Mouse (Mus musculus) ovary, adult 18-20 months (tissue): ENCODE results near the gene Orai3.

Experiments
- DNase-seq: peaks from one replicate; pipeline ENCODE4 v3.0.0; 2022; ENCODE audit warnings: low spot score, mixed read lengths

Orai3 gene

DNA sequence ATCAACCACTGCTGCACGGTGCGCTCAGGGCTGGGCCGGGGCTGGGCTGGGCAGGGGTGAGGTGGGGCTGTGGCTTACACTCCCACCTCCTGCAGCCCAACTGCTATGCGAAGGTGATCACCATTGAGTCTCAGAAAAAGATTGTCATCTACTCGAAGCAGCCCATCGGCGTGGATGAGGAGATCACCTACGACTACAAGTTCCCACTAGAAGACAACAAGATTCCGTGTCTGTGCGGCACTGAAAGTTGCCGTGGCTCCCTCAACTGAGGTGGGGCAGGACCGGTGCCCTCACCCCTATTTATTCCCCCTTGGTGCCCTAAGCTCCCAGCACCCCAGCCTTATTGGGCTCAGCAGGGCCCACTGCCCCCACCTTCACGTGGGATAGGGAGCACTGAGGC is 29.6 kb downstream of the Orai3 start:
- DNase-seq = no peak

DNA sequence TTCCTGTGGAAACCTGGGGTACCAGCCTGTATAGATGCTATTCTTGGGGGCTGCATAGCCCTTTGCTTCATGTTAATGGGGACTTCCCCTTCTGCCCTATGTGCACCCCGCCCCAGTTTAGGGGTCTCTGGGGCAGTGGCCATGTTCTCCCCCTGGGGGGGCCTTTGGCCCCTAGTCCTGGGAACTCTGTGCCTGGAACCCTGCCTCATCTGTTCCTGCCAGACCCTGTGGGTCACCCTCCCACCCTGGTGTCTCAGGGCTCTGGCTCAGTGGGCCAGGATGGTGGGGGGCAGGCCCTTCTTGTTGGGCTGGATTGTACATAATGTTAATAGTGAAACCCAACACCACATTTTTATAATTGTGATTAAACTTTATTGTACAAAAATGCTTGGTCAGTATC is 30.1 kb downstream of the Orai3 start:
- DNase-seq = no peak

DNA sequence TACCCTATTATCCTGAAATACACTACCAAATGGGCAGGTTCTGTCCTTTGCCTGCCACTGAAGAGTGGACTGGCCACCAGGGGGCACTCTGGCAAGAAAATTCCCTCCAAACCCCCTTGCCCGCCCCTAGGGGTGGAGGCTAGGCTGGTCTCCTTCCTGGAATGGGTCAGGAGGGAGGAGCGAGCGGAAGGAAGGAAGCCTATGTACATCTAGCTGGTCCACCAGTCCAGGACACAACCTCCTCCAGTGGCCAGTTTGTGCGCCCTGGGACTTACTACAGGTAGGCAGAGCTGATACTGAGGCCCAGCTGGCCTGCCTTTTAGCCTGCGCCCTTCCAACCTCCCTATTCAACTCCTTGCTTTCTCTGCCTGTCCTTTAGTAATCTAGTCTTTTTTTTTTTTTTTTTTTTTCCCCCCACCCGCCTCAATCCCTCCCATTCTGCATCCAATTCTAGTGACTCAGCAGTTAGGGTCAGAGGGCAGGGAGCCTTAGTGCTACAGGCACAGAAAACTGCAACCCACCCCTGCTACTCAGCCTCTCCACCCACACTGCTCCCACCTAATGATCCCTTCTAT is 30.9 kb downstream of the Orai3 start, which contains the start of gene Hsd3b7:
Gene Hsd3b7 (plus strand): TSS at position 170 of the 575 bp plus-strand sequence.
- peak; percentile 88 for DNase-seq

DNA sequence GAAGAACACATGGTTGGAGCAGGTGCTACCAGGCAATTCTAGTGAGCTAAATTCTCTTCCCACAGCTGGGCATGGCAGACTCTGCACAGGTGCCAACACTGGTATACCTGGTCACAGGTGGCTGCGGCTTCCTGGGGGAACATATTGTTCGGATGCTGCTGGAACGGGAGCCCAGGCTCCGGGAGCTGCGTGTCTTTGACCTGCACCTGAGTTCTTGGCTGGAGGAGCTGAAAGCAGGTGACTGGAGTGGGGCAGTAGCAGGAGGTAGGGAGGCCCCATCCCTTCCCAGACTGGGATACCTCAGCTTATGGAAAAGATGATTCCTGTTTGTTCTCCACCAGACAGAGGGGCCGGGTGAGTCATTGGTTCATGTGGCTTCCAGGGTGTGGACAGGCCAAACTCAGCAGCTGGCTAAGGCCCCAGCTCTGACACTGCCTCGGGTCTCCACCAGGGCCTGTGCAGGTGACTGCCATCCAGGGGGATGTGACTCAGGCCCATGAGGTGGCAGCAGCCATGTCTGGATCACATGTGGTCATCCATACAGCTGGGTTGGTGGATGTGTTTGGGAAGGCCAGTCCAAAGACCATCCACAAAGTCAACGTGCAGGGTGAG is 31.5 kb downstream of the Orai3 start:
- no peak for DNase-seq

DNA sequence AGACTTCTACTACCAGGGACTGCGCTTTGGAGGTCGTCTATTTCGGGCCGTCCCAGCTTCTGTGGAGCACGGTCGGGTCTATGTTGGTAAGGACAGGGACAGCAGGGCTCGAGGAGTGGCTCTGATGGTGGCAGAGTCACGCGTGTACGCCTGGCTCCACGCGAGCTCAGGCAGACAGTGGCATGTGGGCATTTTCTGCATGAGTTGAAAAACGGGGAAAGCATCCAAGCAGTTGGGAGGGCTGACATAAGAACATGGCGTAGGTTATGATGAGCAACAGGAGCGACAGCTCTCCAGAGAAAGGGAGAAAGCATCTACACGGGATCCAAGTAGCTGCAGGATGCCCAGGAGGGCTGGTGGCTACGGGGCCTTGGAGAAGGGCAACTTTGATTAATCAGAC is 32.7 kb downstream of the Orai3 start:
- no peak for DNase-seq

DNA sequence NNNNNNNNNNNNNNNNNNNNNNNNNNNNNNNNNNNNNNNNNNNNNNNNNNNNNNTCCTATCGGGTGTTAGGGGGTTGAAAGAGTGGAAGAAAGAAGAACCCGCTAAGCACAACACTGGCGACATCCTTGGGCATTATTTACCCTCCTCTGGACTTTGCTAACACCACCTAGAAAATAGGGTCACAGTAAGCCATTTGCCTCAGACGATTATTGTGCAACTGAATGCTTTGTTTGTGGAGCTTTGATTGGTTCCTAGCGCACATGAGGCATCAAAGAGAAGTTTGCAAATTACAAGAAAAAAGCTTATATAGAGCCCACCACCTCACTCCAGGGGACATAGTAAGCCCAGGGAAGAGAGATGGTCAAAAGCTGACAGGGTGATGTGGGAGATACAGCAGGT is 39.2 kb downstream of the Orai3 start:
- DNase-seq = no peak

DNA sequence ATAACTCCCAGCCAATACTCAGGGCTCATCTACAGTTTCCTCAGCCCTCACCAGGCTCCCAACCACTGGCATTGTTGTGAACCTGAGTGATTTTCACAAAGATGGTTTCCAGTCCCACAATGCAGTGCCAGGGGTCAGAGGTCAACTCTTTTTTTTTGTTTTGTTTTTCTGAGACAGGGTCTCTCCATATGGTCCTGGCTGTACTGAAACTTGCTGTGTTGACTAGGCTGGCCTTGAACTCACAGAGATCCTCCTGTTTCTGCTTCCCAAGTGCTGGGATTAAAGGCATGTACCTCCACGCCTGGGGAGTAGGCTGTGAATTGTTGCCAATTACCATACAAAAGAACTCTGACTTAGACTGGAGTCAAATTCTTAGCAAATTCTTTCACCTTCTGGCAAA is 40.2 kb downstream of the Orai3 start:
- DNase-seq = no peak

DNA sequence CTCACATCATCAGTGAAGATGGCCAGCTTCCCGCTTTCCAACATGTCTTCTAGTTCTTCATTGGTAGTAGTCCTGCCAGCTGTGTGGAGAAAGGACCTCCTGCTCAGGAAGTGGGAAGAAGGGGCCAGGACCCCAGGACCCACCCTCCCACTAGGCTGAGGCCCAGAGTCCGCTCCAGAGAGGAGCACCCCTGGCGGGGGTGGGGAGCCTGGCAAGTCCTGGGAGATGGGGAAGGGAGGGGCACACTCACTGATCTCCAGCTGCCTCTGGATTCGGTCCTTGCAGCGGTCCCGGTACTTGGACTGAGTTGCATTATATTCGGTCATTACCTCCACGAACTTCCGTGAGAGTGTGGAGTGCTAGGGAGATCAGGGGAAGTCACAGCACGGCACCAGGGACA is 41.0 kb downstream of the Orai3 start:
- DNase-seq = no peak

DNA sequence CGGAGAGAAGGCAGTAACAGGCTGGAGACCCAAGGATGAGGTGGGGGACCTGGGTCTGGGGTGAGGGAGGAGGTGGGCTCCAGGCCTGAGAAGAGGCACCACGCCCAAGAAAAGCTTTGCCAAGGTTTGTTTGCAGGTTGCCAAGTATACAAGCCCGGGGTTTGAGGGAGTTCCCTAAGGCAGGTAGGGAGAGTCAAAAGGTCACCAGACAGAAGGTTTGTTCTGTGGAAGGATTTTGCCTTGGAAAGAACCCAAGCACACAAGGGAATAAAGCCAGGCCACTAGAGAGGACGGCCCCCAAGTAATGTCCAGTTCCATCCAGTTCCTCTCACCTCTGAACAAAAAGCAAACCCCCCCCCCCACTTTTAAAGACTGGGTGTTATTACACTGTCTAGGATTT is 41.6 kb downstream of the Orai3 start:
- no peak for DNase-seq

DNA sequence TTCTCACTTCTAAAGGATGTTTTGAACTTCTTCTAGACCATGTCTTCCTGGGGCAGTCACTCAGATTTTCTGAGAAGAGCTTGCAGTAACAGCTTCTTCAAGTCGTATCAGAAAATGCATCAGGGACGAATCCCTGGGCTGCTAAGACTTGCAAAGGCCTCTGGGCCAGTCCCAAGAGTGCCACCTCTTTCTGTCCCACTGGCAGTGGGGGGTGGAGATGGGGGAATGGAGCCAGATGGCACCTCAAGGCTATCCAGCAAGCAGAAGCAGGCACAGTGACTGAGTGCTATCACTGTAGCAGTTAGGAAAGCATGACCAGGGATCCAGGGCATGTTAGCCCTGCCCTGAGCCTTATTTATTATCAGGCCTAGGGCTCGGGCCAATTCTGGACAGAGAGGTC is 42.7 kb downstream of the Orai3 start:
- DNase-seq = no peak

DNA sequence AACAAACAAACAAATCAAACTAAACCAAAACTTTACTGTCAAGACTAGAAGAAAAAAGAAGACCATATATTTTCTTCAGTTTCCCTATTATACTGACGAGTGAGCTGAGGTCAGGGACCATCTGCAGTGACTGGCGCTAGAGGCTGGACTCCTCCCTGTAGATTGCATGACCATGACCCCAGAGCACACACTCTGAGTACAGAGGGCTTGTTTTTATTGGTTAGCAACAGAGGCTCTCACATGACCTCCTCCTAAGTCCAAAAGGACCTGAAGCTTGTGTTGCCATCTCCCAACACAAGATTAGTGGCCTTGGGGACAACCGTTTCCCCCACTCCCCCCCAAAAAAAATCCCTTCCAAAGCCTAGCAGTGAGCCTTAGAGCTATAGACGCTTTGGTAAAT is 44.2 kb downstream of the Orai3 start:
- DNase-seq = no peak

DNA sequence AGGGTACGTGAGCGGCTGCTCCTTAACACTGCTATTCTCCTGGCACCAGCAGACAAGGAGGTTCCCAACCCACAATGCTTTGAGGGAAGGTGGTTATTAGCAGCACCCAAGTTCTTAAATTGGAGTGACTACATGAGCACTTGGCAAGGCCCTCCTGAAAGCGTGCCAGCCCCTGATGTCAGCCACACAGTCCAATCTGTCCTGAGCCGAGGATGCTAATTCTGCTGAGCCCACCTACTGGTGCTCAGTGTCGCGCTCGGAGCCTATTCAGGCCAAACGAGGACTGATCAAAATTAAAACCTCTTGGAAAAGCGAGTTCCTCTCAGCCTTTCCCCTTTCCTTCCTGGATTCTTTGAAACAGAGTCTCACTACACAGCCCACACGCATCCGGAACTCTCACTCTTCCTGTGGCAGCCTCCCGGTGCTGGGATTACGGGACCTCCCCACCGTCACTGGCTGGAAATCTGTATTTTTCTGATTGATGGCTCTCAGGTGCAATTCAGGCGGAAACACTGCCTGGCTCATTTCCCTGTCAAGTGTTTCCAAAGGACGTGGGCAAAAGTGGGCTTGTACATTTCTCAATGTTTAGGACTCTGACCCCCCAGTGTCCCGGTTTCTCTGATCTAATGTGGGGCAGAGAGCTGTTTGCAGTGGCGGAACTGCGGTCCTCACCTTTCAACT is 44.8 kb downstream of the Orai3 start:
- no peak for DNase-seq

DNA sequence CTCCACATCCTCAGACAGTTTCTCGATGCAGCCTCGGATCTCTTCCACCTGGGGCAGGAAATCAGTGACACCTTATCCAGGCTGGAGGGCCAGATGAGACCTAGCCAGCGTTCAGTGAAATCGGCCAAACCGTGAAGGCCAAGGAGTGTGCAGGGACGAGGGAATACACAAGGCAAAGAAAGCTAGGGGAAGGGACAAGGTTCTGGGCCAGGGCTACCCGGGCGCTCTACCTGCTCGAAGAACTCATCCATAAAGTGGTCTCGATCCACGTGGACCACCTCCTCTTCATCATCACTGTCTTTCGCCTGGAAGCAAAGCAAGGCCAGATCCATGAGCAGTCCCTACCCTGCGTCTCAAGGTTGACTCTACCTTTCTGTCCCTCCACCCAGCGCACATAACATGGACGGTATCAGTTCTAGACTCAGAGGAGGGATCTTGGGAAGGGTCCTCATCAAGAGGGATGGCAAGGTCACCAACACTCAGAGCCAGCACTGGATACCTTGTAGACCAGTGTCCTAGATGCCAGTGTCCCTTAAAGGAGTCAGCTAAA is 45.6 kb downstream of the Orai3 start:
- DNase-seq = no peak

DNA sequence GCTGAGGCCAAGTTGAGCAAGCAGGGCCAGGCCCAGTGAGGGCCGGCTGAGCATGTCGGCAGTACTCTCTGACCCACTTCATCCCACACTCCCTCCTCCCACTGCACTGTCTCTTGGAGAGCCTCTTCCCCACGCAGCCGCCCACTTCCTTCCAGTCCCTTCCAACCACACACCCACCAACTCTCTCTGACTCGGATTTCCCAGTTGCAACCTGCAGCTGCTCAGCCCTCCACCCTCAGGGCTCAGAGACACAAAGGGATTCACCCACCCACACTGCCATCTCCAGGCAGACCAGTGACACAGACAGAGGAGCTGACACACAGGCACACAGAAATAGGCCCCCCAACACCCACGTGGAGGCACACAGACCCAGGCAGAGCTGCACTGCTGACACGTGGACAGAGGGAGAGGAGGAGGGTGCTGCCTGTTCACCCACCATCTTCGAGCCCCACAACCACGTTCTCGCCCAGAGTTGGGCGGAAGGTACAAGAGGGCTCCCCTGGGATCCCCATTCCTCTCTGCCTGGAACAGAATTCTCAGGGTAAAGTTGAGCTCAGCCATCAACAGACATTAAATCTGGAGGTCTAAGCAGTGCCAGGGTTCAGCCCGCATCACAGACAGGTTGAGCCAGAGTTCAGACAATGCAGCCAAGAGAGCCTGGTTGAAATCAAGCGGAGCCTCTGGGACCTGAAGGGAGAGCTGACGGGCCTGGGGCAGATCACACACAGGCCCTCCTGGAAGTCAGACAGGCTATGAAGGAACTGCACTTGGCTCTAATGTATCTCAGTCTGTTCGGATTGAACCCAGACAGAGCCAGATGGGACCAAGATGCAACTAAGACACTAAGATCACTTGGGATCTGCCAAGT is 46.6 kb downstream of the Orai3 start:
- no peak for DNase-seq

DNA sequence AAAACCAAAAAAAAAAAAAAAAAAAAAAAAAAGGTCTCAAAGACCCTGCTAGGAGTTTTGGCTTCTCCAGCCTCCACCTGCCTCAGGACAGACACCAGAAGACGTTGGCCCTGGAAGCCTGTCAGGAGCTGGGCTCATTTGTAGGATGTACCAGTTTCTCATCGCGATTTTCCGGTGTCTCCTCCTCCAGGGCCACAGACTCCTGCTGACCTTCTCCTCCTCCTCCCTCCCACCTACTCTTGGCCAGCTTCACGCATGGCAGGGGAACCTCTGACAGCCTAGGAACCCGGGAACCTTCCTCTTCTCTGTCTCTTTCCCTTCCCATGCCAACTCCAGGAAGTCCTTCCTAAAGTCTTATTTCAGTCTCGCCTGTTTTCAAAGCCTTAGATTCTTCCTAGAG is 47.4 kb downstream of the Orai3 start:
- no peak for DNase-seq

DNA sequence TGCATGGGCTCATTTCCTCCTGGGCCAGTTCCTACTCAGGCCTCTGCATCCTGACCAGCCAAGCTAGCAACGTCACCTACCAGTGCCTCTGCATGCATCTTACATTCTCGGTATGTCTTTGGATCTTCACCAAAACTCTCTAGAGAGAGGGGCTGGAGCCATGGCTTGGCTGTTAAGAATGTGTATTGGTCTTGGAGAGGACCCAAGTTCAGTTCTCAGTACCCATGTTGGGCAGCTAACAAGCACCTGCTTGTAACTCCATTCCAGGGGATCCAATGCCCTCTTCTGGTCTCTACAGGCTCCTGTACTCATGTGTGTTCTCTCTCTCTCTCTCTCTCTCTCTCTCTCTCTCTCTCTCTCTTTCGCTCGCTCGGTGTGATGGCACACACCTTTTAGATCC is 48.2 kb downstream of the Orai3 start:
- no peak for DNase-seq

DNA sequence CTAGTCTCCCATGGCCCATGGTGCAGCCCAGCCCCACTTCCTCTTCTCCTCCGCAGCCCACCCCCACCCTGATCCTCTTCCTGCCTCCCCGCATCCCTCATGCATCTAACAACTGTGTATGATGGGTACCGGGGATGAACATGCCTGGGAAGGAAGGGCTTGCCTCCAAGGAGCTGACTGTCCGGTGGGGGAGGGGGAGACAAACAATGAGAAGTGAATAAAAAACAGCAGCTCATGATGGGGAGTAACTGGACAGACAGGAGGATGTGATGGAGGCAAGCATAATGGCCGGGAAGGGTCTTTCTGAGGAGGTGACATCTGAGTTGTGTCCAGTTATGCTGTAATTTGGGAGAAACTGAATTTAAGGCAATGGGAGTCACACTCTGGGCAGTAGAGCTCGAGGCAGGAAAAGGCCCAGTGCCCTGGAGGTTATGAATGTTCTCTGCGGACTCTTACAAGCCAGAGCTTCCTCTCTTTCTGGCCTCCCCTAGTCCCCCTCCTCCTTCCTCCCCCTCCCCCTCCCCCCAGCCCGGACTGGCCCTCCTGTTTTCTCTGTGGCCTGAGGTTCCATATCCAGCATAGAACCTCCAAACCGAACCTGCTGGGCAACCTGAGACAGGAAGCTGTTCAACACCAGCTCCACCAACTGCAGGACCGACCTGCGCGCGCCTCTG is 51.4 kb downstream of the Orai3 start:
- DNase-seq = no peak

DNA sequence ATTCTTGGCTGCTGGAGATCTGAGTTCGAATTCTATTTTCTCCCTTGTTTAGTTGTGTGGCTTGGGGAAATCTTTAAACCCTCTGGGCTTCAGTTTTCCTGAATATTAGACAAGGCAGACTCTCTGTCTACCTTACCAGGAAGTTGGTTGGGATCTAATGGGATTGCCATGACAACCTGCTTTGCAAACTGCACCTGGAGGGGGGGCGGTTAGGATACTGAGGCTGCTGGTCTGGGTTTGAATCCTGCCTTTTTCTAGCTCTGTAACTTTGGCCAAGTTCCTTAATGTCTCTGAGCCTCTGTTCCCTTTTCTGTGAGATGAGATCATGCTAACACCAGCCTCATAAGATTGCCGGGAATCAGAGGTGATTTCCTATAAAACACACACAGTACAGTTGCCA is 52.9 kb downstream of the Orai3 start:
- DNase-seq = no peak

DNA sequence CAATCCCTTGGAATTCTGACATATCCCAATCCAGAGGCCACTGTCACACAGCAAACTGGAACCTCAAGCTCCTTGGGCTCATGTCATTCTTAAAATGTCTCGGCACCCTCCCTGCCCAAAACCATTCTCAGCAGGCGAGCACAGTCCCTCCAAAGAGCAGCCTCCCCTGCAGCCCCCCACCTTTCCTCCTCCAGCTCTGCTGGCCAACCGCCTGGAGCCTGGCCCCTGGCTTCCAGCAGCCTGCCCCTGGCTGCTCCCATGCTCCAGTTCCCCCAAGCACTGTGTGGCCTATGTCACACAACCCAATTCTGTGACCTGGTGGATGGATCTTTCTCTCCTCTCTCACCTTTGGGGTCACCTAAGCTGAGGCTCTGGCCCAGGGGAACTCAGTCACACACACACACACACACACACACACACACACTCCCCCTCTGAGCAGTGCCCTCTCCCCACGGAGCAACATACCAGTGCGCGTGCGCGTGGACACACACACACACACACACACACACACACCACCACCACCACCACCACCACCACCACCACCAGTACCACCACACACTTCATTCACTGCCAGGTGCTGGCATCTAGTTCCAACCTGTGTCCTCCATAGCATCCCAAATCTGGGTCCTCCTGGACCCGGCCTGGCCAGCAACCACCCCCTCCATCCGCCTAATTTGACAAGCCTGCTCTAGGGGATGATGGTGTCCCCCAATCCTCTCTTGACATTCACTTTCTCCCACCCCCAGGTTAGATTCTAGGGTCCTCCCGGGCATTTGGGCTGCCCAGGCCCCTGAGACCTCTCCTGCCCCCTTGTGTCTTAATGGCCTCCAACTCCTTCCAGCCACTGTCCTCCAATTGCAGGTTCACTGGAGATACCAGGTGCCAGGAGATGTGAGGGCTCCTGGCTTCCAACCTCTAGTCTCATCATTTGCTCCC is 53.9 kb downstream of the Orai3 start:
- DNase-seq = no peak

DNA sequence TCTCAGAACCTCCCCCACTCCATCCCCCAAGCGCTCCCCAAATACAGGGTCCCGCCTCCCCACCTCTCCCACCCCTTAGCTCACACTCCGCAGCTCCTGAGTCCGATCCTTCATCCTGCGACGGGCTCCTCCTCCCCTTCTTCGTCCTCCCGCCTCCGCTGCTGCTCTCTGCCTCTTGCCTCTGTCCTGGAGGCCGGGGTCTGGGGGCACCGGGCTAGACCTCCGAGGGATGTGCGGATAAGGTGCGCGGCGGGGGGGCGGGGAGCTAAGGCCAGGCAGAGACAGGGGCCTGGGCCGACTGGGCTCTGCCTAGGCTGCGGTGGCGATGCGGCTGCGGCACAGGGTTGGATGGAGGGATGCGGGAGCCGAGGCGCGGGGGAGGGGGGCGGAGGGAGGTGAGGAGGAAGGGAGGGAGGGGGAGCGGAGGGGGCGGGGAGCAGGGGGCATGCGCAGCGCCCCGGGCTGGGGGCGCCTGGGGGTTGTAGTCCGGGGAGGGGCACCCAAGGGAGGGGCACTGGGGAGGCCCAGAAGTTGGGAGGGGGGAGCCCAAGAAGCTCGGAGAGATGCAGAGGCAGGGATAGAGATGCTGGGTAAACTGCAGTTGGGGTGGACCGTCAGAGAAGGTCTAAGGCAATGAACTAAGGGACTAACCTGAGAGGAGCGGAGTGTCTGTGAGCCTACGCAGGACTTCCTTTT is 54.7 kb downstream of the Orai3 start, which contains the start of the genes Stx4a and Stx1b:
Gene Stx4a (plus strand): TSS at position 119 of the 696 bp plus-strand sequence.
Gene Stx1b (minus strand): TSS at position 374 of the 696 bp plus-strand sequence.
- DNase-seq = no peak
